Comparison of ENCODE assay signal across 24 mouse cellular contexts in the genomic region with DNA sequence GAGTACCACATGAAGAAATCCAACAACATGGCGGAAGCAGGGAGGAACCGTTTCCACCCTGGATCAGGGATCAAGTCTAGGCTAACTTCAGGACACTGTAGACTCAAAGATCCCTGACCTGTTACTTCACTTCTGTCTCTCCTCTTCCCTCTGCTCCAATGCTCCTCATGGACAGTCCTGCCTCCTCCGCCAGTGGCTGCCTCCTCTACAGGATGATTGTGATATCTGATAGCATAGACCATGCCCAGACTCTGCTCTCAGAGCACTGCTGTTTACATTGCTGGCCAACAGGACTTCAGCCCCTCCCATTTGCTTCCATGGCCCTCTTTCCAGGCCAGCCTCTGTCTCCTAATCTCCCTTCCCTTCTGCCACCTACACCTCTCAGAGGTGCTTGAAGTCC.
DNase-seq lines count a peak whose midpoint lies in the region; ATAC-seq and TF ChIP-seq lines count a peak whose summit lies in the region.
"Had no signal": no experiment of that assay in that cellular context is flagged by ENCODE, and none has a peak within 500 bp of the region (broad histone marks: within the 10 kb centered on the region; RNA-seq: fewer than 3 reads in every experiment).

No protein-coding gene starts in this region.

- peak overlapping the region; percentile 85 for H3K27ac ChIP-seq in forebrain, postnatal 0 days (ENCODE audit: low read depth, low read length)
- no peak overlapping the region for H3K27ac ChIP-seq in forebrain, embryonic 12.5 days
- H3K27ac ChIP-seq in kidney, embryonic 15.5 days, result no peak overlapping the region
- H3K27ac ChIP-seq in kidney, postnatal 0 days, result no peak overlapping the region
- no peak overlapping the region for H3K27ac ChIP-seq in midbrain, embryonic 11.5 days (ENCODE audit: low read depth, low read length)
- no peak overlapping the region for H3K27ac ChIP-seq in midbrain, embryonic 16.5 days (ENCODE audit: low read length)
- H3K27ac ChIP-seq: embryonic facial prominence, embryonic 10.5 days; embryonic facial prominence, embryonic 12.5 days had no signal

- ATAC-seq in forebrain, postnatal 0 days, result no peak
- no peak for ATAC-seq in forebrain, embryonic 12.5 days (ENCODE audit: low FRiP score)
- peak; percentile 75 for ATAC-seq in kidney, embryonic 15.5 days (replicated peaks; ENCODE audit: low FRiP score)
- ATAC-seq in kidney, postnatal 0 days (replicated peaks; ENCODE audit: low FRiP score, low read depth), result 0 out of 2 replicates have a peak, but pooled peaks have one; percentile 17
- ATAC-seq in midbrain, embryonic 11.5 days (ENCODE audit: low FRiP score), result no peak
- no peak for ATAC-seq in midbrain, embryonic 16.5 days
- ATAC-seq: activated CD4-positive, CD25-positive, alpha-beta regulatory T cell, adult 4 months; CD4-positive, CD25-positive, alpha-beta regulatory T cell, adult 4 months; forebrain, embryonic 14.5 days; Patski had no signal

- H3K27me3 ChIP-seq in forebrain, postnatal 0 days (ENCODE audit: insufficient read depth, low read length), result no peaks in the 10 kb centered on the region
- no peaks in the 10 kb centered on the region for H3K27me3 ChIP-seq in forebrain, embryonic 12.5 days
- H3K27me3 ChIP-seq in kidney, embryonic 15.5 days, result no peaks in the 10 kb centered on the region
- no peaks in the 10 kb centered on the region for H3K27me3 ChIP-seq in kidney, postnatal 0 days (ENCODE audit: insufficient read depth, low read length)
- H3K27me3 ChIP-seq in midbrain, embryonic 11.5 days (ENCODE audit: control insufficient read depth, insufficient read depth, low read length), result no peaks in the 10 kb centered on the region
- H3K27me3 ChIP-seq in midbrain, embryonic 16.5 days (ENCODE audit: control insufficient read depth, insufficient read depth, low read depth, low read length), result no peaks in the 10 kb centered on the region
- H3K27me3 ChIP-seq: CH12.LX; embryonic facial prominence, embryonic 12.5 days; Patski had no signal

- H3K4me1 ChIP-seq in forebrain, postnatal 0 days (ENCODE audit: insufficient read depth), result peaks cover 17% of the 10 kb centered on the region
- H3K4me1 ChIP-seq in forebrain, embryonic 12.5 days, result peaks cover 6% of the 10 kb centered on the region; the same call in 1 of the 2 replicates
- peaks cover 15% of the 10 kb centered on the region for H3K4me1 ChIP-seq in kidney, embryonic 15.5 days
- H3K4me1 ChIP-seq in kidney, postnatal 0 days (replicated peaks; ENCODE audit: insufficient read depth, low read length), result peaks cover 6% of the 10 kb centered on the region; the same call in 1 of the 2 replicates
- H3K4me1 ChIP-seq in midbrain, embryonic 11.5 days (ENCODE audit: control insufficient read depth, insufficient read depth, low read length), result no peaks in the 10 kb centered on the region
- H3K4me1 ChIP-seq in midbrain, embryonic 16.5 days (ENCODE audit: control insufficient read depth, insufficient read depth, low read length), result peaks cover 7% of the 10 kb centered on the region
- H3K4me1 ChIP-seq: embryonic facial prominence, embryonic 12.5 days had no signal

- no peak overlapping the region for H3K4me2 ChIP-seq in forebrain, postnatal 0 days (ENCODE audit: low read depth)
- no peak overlapping the region for H3K4me2 ChIP-seq in forebrain, embryonic 12.5 days
- H3K4me2 ChIP-seq in kidney, embryonic 15.5 days, result no peak overlapping the region
- no peak overlapping the region for H3K4me2 ChIP-seq in kidney, postnatal 0 days (ENCODE audit: low read length)
- no peak overlapping the region for H3K4me2 ChIP-seq in midbrain, embryonic 11.5 days
- no peak overlapping the region for H3K4me2 ChIP-seq in midbrain, embryonic 16.5 days (ENCODE audit: low read length)
- H3K4me2 ChIP-seq: embryonic facial prominence, embryonic 12.5 days had no signal

- no peak overlapping the region for H3K4me3 ChIP-seq in forebrain, postnatal 0 days (ENCODE audit: low read depth, low read length)
- no peak overlapping the region for H3K4me3 ChIP-seq in forebrain, embryonic 12.5 days (replicated peaks)
- no peak overlapping the region for H3K4me3 ChIP-seq in kidney, embryonic 15.5 days (replicated peaks)
- H3K4me3 ChIP-seq in kidney, postnatal 0 days (replicated peaks; ENCODE audit: low read depth, low read length), result no peak overlapping the region
- no peak overlapping the region for H3K4me3 ChIP-seq in midbrain, embryonic 11.5 days (ENCODE audit: low read depth, low read length)
- no peak overlapping the region for H3K4me3 ChIP-seq in midbrain, embryonic 16.5 days (ENCODE audit: low read depth, low read length)
- H3K4me3 ChIP-seq: embryonic facial prominence, embryonic 10.5 days; embryonic facial prominence, embryonic 12.5 days had no signal

- no peaks in the 10 kb centered on the region for H3K9me3 ChIP-seq in forebrain, postnatal 0 days (ENCODE audit: low read length)
- no peaks in the 10 kb centered on the region for H3K9me3 ChIP-seq in forebrain, embryonic 12.5 days
- no peaks in the 10 kb centered on the region for H3K9me3 ChIP-seq in kidney, embryonic 15.5 days (replicated peaks)
- no peaks in the 10 kb centered on the region for H3K9me3 ChIP-seq in kidney, postnatal 0 days (replicated peaks; ENCODE audit: low read length)
- H3K9me3 ChIP-seq in midbrain, embryonic 11.5 days (ENCODE audit: control insufficient read depth, low read length), result no peaks in the 10 kb centered on the region
- no peaks in the 10 kb centered on the region for H3K9me3 ChIP-seq in midbrain, embryonic 16.5 days (replicated peaks; ENCODE audit: control insufficient read depth, low read length, poor library complexity, severe bottlenecking)
- H3K9me3 ChIP-seq: embryonic facial prominence, embryonic 10.5 days; embryonic facial prominence, embryonic 12.5 days had no signal

- DNase-seq in forebrain, postnatal 0 days, result no peak
- DNase-seq in kidney, adult 9 months, result no peak
- DNase-seq in kidney, postnatal 0 days (ENCODE audit: low spot score), result peak; percentile 33
- no peak for DNase-seq in kidney, postnatal 25 days
- peak; percentile 68 for DNase-seq in midbrain, embryonic 11.5 days (ENCODE audit: low spot score, missing footprints)
- DNase-seq: adrenal gland, adult 8-10 months; adrenal gland, postnatal 14 days; adrenal gland, postnatal 36 days; B cell, adult 2 months; cerebellum, adult 11-12 months; cerebellum, adult 2 months; cerebellum, adult 9-10 months; cerebellum, postnatal 25 days had no signal

- no peak overlapping the region for H3K9ac ChIP-seq in forebrain, postnatal 0 days
- no peak overlapping the region for H3K9ac ChIP-seq in forebrain, embryonic 12.5 days
- H3K9ac ChIP-seq in kidney, embryonic 15.5 days, result no peak overlapping the region
- no peak overlapping the region for H3K9ac ChIP-seq in kidney, postnatal 0 days (ENCODE audit: low read depth, low read length)
- no peak overlapping the region for H3K9ac ChIP-seq in midbrain, embryonic 11.5 days (ENCODE audit: low read length)
- H3K9ac ChIP-seq in midbrain, embryonic 16.5 days (ENCODE audit: low read depth, low read length), result no peak overlapping the region
- H3K9ac ChIP-seq: embryonic facial prominence, embryonic 12.5 days had no signal

- TF ChIP-seq CTCF in forebrain, postnatal 0 days (IDR thresholded peaks at IDR 0.05; ENCODE audit: low read depth), result no peak
- TF ChIP-seq CTCF in kidney, postnatal 0 days (IDR thresholded peaks at IDR 0.05; ENCODE audit: low read depth), result no peak

- 93% methylated on average over 3 of the region's 3 CpGs for WGBS in forebrain, postnatal 0 days
- 96% methylated on average over 3 of the region's 3 CpGs for WGBS in forebrain, embryonic 12.5 days
- 61% methylated on average over 3 of the region's 3 CpGs for WGBS in kidney, embryonic 15.5 days
- WGBS in kidney, postnatal 0 days, result 61% methylated on average over 3 of the region's 3 CpGs
- WGBS in midbrain, embryonic 11.5 days, result 89% methylated on average over 3 of the region's 3 CpGs
- WGBS in midbrain, embryonic 16.5 days, result 88% methylated on average over 3 of the region's 3 CpGs

- peaks cover 4% of the 10 kb centered on the region for H3K36me3 ChIP-seq in forebrain, postnatal 0 days (ENCODE audit: insufficient read depth)
- H3K36me3 ChIP-seq in forebrain, embryonic 12.5 days (replicated peaks), result no peaks in the 10 kb centered on the region
- no peaks in the 10 kb centered on the region for H3K36me3 ChIP-seq in kidney, embryonic 15.5 days
- H3K36me3 ChIP-seq in kidney, postnatal 0 days (ENCODE audit: insufficient read depth, low read length), result no peaks in the 10 kb centered on the region
- H3K36me3 ChIP-seq in midbrain, embryonic 11.5 days (ENCODE audit: control insufficient read depth, insufficient read depth, low read length), result no peaks in the 10 kb centered on the region
- 0 out of 2 replicates have a peak, but pooled peaks cover 3% of the 10 kb centered on the region for H3K36me3 ChIP-seq in midbrain, embryonic 16.5 days (ENCODE audit: control insufficient read depth, insufficient read depth, low read length)
- H3K36me3 ChIP-seq: embryonic facial prominence, embryonic 10.5 days; embryonic facial prominence, embryonic 12.5 days; G1E had no signal

Comparison
In these comparisons a context has a peak if more than half of its experiments do, and no peak if none do; other contexts are left out.
1. DNase-seq: peak in kidney, postnatal 0 days (single experiment) and midbrain, embryonic 11.5 days (single experiment); none in forebrain, postnatal 0 days (single experiment), kidney, adult 9 months (single experiment) and kidney, postnatal 25 days (0 of 2).
2. ATAC-seq: peak in kidney, embryonic 15.5 days (single experiment) and kidney, postnatal 0 days (single experiment); none in forebrain, postnatal 0 days (single experiment), forebrain, embryonic 12.5 days (single experiment), midbrain, embryonic 11.5 days (single experiment) and midbrain, embryonic 16.5 days (single experiment).